Mouse (Mus musculus) megakaryocyte, adult 5-6 weeks (primary cell): ENCODE measurements at regions not wholly inside any gene's neighbourhood (a gene's known extent, or its start where the extent isn't known, plus 50 kb on each side); places are given as distances from the start of the nearest gene placed in this dataset.
A peak's percentile ranks its signal among the peaks of the same experiment; 100 is the strongest.

Experiments used
- ATAC-seq: 2 replicates; pipeline ENCODE4 v1.8.0; 2016; ENCODE audit warnings: mild to moderate bottlenecking, inconsistent platforms; ENCODE audit not compliant: poor library complexity, severe bottlenecking

DNA sequence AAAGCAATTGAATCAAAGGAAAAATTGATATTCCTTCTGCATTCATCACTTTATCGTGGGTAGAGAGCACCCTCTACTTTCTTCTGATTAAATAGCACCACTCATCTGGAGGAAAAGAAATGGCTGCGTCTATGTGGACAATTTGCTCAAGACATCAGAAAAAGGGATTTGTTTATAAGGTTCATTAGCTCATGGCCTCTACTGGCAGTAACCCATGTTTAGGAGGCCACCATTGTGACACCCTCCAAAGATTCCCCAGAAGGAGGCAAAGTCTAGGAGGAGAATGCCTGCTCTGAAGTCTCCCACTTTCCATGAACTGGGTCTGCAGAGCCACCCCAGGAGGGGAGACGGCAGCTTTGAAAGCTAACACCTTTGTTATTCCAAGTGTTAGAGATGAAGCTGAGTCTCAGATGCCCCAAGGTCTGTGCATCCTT lies 147.2 kb upstream of the Plscr5 start:
- ATAC-seq, result no peak

DNA sequence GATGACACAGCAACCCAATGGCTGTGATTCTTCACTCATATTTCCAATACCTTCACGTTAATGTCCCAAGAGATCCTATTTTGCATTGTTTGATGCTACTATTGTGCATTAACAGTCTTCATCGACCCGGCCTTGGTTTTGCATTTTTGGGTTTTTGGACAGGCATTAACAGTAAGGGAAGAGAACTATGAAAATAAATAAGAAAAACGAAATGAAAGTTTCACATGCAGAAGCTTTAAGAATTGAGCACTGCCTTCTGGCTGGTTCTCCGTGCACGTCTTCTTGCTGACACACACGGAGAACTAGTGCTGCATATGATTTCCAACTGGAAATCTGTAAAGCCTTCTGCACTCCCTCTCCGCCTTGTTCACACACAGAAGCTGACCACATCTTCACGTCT lies 148.6 kb upstream of the Plscr5 start:
- no peak for ATAC-seq

DNA sequence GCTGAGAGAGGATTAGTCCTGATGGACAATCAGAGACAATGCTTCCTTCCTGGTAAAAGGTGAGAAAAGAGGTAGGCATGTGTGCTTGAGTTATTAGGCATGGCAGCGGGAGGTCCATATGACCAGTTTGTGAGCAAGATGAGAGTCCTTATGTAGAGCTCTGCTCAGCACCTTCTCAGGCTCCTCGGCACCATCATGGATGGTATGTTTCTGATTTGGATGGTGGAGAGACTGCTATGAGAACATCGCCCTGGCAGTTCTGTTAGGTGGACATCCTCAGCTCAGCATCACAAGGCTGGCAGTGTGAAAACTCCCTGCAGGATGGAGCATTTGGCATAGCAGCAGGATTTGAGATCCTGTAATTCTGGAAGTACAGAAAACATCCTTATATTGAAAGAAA lies 176.2 kb upstream of the Plscr5 start:
- ATAC-seq, result no peak

DNA sequence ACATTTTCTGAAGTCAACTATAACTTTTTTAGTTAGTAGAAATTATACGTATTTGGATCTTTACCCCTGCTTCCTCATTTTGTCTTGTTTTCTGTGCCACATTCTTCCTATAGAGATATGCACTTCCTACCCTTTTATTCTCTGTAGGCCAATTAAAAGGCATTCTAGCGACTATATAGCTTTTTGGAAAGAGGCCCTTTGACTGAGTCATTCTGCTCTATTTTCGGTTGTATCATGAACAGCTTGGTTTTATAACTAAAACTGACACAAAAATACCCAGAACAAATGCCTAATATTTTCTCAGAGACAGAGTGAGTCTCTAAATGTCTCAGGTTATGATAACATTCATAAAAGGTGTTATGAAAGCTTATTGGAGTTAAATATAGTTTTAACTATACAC lies 176.8 kb upstream of the Plscr5 start:
- ATAC-seq, result no peak

DNA sequence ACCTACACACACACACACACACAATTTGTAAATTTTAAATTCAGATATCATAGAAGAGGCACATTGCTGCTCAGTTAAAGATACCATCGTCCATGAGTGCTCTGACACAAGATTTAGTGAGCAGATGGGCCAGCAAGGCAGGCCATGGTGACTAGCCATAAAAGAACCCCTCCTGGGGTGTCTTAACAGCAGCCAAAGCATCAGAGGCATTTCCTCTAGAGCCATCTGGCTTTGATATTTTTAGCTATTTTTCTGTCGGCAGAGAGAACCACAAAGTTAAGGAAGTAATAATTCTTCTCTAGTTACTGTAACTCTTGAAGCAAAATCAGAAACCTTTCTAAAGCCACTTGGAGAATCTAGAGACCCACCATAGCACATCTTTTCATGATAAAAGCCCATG lies 204.5 kb upstream of the Plscr5 start:
- peak; percentile 47 for ATAC-seq

DNA sequence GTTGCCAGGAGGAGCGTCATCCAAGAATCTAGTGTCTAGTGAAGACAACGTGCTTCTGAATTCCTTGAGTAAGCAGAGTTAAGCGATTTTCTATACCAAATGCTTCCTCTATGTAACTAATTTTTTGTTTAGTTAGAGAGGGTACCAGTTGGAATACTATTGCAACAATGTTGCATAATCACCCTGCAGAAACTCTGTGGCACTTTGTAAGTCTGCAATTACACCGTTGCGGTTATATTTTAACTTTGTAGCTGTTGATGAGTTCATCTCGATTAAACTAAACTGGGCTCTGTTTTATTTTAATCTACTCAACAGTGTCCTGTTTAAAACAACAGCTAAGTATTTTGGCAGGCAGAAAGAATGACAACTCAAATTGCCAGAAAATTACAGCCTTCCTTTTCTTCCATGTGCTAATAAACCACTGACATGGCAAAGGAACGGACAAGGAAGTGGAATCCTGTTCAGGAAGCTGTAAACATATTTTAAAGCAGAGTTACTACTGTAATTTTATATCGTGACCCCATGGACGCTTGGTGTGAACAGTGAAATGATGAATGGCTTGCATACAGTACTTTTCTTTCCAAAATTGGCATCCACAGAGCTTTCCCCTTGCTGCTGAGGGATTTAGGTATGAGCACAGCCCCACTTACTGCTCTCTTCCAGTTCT lies 210.6 kb upstream of the Plscr5 start:
- peak; percentile 73 for ATAC-seq

DNA sequence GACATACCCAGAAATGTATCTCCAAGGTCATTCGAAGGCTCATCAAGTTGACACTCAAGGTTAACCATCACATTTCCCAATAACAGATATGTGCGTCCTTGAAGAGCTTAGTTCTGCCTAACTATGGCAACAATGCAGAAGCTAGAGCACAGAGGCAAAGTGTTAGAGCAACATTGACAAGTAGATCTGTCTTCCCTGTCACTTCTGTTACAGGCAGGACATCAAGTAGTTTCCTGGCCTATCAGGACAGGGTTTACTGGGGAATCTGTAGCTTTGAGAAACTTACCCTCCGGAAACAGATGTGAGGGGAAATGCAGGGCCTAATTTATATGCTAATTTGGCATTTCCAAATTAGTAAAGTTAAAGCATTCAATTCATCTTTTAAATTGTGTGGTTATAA lies 211.2 kb upstream of the Plscr5 start:
- ATAC-seq, result peak; percentile 34; the same call in 1 of the 2 replicates

DNA sequence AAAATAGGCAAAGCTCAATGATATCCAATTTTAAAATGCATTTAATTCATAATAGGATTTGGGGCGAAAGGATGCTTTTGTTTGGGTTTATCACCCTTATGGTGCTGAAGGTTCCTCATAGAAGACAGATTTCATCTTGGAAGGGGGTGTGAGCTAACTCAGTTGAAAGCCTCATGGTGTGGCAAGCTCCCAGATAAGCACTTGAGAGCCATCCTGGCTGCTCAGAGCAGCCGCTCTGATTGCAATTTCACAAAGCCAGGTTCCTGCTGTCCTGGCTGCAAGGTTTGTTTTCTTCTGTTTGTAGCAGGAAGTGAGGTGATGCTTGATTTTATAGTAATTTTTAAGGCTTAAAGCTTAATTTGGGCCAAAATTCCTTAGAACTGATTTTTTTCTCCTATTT lies 228.7 kb upstream of the Plscr5 start:
- ATAC-seq, result no peak

DNA sequence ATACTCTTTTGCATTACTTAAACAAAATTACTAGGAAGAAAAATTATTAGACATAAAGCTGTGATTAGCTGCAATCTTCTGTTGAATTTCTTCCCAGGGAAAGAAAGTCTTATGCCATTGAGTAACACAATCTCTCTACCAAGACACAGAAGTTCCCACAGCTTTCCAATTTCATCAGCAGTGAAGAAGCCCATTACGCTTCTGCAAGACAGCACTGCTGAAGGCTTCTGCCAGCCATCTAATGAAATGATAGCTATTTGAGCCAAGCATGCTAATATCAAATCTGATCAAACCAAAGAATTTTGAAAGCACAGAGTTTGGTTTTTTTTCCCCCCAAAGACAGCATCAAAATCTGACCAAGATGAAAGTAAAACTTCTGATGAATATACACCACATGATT lies 230.0 kb upstream of the Plscr5 start:
- ATAC-seq, result no peak

DNA sequence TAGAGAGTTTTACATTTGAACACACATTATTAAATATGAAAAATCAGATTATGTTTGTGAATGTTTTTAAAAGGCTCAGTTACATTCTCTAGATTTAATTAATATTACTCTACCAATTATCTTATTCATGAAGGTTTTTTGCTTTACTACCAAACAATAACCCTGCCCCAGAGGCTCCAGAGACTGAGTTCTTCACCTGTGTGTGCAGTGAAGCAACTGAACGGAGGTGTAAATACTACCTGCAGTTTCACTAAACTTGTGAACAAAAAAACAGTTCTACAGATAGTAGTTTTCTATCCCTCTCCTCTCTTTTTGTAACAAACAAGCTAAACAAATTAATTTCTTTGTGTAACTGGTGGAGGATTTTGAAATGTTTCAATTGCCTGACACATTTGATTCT lies 231.1 kb upstream of the Plscr5 start:
- no peak for ATAC-seq

DNA sequence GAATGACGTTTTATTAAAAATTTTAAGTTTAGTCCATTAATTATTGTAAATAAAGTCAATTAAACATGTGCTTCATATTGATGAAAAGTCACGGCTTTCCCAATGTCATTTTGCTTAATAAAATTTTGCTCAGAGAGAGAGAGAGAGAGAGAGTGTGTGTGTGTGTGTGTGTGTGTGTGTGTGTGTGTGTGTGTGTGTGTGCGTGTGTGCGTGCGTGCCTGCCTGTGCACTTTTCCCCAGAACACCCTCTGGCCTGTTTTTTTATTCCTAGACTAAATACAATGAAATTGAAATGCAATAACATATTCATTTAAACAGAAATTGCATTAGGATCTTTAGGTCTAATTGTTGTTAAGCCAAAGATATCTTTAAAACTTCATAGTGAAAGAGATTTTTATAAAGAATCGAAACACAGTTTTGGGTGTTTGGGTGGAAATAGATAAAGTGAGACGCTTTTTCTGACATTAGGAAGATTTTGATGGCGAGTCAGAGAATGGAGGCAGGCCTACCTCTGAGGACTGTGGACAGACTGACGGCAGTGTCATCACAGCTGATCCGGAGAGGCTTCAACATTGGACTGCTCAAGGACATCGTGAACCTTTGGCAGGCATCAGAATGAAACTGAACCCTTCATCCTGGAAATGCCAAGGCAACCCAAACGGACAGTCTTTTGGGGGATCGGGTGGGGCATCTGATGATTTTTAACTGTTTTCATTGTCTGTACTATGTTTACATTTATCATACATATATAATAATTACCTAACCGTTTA lies 232.0 kb upstream of the Plscr5 start:
- ATAC-seq, result no peak

DNA sequence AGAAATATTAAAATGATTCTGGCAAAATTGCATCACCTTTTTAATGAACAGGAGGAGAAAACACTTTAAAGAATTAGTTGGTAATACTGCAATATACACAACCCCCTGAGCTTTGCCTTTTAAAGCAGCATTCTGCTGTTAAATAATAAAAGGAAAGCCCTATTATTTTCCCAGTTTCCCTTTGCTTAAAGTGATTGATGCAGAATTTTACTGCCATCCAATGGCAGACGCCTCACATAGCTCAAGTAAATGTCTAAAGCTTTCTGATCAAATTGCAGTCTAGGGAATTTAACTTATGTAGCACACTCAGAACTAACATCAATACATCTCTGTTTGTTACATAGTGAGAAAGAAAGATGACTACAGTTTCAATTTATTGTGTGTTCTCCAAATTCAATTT lies 233.1 kb upstream of the Plscr5 start:
- ATAC-seq, result no peak

DNA sequence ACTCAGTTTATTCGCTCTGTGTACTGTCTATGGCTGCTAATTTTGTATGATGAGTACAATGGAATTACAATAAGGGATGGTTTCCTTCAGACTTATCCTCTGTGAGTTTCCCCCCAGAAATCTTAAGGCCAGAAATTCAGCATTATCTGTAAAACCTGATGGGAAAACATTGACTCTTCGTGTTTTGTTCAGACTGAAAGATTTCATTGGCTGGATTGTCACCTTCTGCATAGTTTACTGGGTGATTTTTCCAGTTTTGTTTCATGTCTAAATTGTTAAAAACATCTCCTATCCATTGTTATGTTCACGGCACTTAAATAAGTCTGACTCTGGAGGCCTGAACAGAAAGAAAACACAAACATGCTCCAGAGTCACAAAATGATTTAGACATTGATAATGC lies 233.7 kb upstream of the Plscr5 start:
- ATAC-seq, result no peak

DNA sequence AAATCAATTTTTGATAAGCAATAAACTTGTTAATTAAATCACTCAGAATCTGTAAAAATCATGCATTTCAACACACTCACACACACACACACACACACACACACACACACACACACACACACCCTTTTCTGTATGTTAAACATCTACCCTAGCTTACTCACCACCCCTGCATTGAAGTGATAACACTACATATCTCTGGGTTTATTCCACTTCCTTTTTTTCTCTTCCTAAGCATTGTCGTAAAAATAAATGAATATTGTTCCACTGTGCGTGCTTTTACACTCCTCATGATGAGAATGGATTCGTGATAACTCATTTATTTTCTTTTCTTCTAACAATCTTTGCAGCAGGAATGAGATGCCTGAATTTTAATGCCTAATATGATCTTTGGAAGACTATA lies 234.3 kb upstream of the Plscr5 start:
- ATAC-seq, result no peak

DNA sequence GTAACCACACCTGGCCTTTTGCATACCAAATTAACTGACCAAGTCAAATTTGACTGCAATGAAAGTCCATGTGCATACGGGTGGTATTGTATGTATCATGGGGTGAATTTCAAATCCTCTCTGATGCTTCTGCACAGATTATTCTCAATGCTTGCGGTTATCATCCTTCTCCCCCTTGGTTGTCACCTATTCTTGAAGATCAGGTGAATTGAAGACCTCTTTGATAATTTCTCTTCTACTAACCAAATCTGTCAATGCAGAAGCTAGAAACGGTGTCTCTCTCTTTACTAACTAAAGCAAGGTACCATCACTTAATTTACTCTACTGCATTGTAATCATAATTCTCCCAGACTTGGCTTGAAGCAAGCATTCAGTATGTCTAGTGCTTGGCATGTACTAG lies 235.7 kb upstream of the Plscr5 start:
- no peak for ATAC-seq

DNA sequence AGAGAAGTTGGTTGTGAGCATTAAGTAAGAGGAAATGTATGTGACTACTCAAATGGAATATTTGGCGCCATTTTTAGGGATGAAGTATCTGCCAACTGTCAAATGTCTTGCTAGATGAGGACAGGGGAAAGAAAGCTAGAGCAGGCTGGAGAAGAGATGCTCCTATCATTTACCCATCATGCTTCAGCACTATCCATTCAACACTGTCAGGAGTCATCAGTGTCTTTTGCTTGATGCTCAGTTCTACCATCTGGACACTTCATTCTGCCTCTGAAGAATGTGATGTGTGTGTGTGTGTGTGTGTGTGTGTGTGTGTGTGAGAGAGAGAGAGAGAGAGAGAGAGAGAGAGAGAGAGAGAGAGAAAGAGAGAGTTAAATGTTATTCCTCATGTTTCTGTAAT lies 244.0 kb upstream of the Plscr5 start:
- no peak for ATAC-seq

DNA sequence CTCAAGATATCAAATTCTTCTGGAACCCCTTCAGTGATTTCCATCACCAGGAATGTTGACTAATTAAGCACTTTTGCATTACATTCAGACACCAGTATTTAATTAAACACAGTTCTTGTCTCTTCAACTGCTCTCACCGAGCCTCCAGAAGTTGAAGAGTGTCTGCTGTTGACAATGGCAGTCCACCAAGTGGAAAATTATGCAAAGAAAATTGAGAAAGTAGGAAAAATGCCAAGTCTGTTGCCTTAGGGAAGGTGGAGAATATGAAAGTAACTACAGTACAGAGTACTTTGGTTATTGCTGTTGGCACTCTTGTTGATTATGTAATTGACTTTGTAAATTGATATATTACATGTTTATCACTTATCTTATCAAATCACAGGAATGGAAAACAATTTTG lies 250.7 kb upstream of the Plscr5 start:
- ATAC-seq, result no peak

DNA sequence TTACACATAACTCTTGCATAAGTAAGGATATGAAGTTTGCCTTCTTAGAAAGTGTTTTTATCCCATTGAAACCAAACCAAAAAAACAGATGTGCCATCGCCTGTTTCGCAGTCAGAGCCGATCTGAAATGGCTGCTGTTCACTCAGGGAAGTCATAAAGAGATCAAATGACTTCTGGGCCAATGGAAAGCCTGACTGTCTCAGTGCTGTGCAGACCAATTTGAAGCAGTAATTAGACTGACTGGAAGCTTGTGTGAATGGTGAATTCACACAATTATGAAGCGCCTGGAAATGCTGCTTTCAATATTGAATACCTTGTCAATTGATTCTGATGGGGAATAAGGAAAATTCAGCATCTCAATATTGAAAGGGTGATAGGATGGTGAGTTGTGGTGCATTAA lies 254.0 kb upstream of the Plscr5 start:
- ATAC-seq, result no peak

DNA sequence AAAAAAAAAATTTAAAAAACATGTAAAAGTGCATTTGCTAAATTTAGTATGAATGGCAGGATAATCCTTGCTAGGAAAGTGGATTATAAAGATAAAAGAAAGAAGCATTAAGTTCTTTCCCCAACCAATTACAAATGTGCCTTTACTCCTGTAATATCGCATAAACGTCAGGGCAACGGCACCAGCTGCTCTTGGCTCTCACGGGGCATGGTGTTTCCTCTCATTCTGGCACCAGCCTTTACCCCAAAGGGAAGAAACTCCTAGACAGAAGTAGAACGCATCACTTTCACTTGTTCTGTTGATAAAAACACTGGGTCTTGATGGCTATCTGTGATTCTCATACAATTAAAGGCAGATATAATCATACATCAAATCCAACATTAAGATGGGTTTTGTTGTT lies 288.7 kb upstream of the Plscr5 start:
- no peak for ATAC-seq

DNA sequence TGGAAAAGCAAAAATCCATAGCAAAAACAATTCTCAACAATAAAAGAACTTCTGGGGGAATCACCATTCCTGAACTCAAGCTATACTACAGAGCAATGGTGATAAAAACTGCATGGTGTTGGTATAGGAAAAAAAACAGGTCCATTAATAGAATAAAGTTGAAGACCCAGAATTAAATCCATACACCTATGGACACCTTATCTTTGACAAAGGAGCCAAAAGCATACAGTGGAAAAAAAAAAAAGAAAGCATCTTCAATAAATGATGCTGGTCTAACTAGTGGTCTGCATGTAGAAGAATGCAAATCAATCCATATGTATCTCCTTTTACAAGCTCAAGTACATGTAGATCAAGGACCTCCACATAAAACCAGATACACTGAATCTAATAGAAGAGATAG lies 291.8 kb upstream of the Plscr5 start:
- no peak for ATAC-seq

DNA sequence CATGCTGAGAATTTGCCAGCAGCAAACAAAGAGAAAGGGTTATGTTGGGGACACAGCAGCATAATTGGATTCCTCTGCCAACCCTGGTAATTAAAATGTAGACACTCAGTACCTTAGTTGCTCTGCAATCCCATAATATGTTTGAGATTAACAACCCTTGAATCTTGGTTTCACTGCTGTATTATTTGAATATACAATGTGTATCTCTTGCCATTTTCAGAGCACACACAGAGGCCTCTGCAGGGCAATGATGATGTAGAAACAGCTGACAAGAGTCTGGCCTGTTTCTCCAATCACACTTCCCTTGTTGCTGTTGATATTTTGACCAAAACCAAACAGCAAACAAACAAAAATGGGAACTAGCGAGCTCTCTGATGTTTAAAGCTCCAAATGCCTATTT lies 315.9 kb upstream of the Plscr5 start:
- ATAC-seq, result no peak

DNA sequence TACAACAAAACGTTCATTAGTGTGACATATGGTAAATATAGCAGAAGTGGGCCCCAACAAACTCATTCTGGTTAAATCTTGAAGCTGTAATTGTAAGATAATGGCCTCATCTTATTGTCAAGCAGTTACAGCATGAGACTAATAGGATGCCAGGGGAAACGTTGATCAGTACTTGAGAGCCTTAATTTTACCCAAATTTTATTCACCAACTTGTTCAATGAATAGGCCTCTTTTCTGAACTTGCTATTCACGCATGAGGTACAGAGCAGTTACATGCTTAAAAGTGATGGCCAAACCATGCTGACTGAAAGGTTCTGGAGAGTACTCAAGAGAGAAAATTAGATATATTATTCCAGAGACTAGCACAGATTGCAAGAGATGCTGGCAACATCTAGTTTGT lies 361.2 kb upstream of the Plscr5 start:
- no peak for ATAC-seq
